Mouse (Mus musculus): ENCODE measurements around the gene Pemt. TPM values are rescaled to one million over a fixed set of nuclear protein-coding genes. Genes with fewer than 3 reads are reported as not detected.

Pemt gene
- total RNA-seq, 2 experiments from 2014 or later: 3.8 to 6.6 TPM

DNA sequence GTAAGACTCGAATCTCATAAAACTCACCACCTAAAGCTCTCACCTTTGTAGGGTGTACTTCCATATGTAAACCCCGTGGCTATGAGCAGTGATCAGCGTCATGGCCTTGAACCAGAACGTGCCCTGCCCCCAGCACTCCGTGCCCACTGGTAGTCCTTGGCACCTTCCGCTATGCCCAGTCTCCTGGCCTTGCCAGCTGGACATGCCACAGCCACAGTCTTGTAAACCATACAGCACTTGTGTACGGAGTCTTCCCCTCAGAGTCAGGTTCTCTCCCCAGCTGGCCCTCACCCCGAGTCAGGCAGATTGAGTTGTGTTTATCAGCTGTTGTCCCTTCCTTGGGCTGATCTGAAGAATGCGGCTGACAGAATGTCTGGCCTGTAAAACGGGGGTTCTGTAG, 12.2 kb upstream of the Pemt start:
- no peak for ATAC-seq (replicated peaks; ENCODE audit: low FRiP score, poor library complexity, severe bottlenecking)

DNA sequence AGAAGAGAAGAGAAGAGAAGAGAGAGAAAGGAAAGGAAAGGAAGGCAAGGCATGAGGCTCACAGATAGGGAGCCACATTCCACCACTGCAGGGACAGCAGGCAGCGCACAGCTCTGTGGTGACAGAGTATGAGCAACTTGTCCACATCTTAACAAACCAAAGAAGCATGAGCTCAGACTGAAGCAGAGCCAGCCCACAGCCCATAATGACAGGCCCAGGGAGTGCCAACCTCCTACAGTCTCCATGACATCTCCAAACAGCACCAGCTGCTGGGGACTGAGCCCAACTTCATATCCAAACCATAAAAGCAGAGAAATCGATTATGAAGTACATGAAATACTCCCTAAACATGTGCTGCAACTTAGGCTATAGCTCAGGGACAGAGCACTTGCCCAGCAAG, 11.7 kb upstream of the Pemt start:
- no peak for ATAC-seq (replicated peaks; ENCODE audit: low FRiP score, poor library complexity, severe bottlenecking)

DNA sequence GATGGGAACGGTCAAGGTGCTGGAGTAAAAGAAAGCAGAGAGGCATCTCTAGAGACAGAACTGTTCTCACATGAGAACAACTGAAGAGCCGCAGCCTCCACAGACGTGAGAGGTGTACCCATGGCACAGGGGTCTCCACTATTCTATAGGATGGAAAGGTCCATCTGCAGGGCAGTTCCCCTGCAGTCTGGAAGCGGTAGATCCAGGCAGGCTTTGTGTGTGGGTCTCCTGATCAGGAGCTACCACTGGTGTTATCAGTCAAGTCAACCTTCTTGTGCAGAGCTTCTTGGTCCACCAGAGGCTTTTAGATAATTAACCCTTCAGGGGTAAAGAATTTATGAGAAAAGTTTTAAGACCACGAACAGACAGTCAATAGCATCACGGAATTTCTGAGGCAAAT, 10.2 kb upstream of the Pemt start:
- ATAC-seq (replicated peaks; ENCODE audit: low FRiP score, poor library complexity, severe bottlenecking): no peak

DNA sequence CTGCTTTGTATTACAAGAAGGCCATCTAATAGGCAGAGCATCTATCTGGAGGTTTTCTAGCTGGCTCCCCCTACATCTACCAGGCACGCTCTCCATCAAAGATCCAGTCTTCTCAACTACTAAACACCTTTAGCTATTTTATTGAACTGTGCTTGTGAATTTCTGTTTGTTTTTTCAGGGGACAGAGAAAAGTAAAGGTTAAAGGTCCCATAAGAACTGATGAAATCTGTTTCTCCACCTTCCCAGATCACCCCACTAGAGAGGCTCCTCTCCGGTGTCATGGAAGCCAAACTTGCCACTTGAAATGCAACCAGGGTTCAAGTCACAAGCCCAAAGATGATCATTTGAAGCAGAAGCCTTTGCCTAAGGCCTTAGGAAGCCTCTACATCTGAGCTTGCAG, 2.6 kb upstream of the Pemt start:
- no peak for ATAC-seq (replicated peaks; ENCODE audit: low FRiP score, poor library complexity, severe bottlenecking)

DNA sequence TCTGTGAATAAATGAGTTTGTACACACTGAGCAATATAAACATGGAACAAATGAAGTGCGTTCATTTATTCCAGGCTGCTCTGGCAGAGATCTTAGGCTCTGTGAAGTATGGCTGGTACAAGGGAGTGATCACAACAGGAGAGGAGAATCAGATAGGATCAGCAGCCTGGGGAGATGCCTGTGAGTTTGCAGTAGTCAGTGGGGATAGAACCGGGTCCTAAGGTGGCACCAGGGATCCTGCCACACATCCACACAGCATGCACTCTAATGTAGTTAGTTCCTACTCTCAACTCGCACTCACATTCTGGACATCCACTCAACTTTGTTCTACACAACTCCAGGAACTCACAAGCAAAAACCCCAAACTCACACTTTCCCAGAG, 622 bp downstream of the Pemt start:
- ATAC-seq (replicated peaks; ENCODE audit: low FRiP score, poor library complexity, severe bottlenecking): no peak

DNA sequence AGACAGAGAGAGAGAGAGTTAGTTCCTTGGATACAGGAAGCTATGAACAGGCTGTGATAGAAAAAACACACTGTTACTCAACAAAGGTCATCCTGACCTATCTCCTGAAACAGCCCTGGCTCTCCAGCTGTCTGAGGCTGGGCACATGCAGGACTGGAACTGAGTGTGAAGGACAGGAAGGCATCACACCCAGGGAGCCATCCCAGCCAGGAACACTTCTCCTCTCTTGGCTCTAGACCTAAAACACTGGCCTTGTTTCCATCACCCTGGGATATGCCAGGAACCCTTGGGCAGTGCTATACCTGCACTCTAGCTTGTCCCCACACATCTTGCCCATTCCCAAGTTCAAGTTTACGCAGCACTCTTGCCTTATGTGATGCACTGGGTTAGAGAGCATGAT, 1.5 kb downstream of the Pemt start:
- no peak for ATAC-seq (replicated peaks; ENCODE audit: low FRiP score, poor library complexity, severe bottlenecking)

DNA sequence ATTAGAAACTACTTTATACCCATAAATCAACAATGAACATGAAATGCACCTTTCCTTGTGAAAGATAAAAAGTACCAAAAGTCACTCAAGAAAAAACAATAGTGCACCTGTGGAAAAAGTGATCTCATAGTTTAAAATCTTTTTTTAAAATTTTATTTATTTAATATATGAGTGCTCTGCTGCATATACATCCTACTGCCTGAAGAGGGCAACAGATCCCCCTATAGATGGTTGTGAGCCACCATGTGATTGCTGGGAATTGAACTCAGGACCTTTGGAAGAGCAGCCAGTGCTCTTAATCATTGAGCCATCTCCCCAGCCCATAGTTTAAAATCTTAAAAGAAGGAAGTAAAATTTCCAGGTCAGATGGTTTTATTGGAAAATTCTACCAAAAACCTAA, 4.0 kb downstream of the Pemt start:
- ATAC-seq (replicated peaks; ENCODE audit: low FRiP score, poor library complexity, severe bottlenecking): no peak

DNA sequence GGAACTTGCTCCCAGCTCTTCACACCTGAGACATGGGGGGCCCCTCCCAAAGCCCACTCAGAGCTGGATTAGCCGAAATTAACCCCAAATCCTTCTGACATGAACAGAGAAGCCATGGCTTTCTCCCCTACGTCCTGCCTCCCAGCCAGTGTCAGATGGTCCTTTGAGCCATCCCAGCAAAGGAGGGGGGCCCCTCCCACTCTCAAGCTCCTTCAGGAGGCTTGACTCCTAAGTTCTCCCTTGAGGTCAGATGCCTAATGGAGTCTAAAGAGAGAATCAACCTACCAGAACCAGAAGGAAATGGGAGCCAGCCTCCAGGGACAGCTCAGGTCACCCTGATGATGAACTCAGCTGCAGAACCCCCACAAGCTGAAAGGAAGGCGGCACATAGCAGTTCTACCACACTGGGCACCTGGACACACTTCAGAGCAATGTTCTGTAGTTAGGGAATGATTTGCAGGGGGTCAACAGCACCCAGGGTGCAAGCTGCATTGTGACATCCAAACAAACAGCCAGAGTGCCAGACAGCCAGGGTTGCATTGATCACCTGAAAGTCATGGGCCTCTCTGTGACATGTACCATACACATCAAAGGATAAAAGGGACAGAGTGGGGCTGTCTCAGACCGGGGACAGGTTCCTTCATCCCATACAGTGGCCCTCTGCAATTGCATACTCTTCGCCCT, 9.6 kb downstream of the Pemt start:
- ATAC-seq (replicated peaks; ENCODE audit: low FRiP score, poor library complexity, severe bottlenecking): no peak

DNA sequence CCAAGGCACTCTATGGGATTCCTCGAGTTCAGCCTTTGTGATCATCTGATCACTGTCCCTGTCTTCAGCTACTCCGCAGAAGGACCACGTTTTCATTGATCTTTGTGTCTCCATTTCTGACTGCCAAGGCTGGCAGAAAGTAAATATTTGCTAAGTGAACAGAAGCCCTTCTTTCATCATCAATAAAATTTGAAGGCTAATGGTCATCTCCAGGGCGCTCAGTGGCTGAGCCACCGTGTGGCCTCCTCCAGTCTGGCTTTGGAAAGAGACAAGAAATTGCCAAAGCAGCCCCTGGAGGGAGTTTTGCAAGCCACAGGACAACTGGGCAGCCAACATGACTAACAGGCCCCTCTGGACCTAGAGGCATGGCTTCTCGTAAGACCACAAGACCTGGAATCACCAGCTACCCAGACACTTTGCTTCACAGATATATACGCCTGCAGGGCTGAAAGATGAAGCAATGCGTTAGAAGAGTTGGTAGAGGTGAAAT, 11.3 kb downstream of the Pemt start:
- ATAC-seq (replicated peaks; ENCODE audit: low FRiP score, poor library complexity, severe bottlenecking): no peak

DNA sequence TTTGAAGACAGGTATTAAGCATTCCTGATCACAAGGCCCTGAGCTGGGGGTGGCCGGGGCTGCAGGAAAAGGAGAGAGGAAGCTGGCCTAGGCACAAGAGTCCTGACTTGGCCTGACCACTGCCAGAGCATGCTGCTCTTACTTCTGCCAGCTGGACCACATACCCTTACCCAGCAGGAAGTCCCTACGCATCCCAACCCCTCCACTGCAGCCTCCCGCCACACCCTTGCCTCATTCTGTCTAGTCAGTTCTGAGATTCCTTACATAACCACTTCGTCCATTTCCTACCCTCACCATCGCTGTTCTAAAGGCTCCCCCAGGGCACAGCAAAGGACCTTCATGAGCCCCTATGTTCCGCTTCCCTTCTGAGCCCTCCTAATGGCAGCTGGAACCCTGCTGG, 12.0 kb downstream of the Pemt start:
- no peak for ATAC-seq (replicated peaks; ENCODE audit: low FRiP score, poor library complexity, severe bottlenecking)

DNA sequence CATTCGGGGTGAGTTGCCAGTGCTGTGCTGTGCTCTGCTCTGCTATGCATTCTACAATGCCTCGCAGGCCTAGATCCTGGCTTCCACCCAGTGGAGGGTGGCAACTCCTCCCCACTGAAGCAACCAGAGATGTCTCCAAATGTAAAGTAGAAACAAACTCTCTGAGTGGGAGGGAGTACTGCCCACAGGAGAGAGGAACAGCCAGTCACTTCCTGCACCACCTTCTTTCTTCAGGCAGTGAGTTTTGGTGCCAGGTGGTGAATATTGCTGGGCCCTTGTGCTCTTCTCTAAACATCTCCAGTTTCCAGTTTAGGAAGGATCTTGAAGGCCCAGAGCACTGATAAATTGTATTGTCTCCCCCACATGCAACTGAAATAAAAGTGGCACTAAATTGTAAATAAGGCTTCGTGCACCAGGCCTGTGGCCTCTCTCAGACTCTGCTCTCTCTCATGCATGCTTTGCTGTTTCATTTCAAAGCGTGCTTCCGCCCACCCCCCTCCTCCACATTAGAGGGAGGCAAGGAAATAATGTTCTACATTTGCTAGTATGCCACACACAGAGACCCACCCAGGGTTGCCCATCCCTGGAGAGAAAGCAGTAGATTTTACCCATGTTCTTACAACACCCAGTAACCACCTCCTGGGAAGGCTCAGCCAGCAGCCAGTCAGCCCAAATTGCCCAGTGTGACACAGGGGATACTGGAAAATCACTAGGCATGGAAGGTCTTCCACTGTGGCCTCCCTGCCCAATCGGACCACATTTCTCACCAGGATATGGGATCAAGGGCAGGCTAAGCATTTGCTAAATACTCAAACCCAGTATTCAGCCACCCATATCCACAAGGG, 13.5 kb downstream of the Pemt start:
- no peak for ATAC-seq (replicated peaks; ENCODE audit: low FRiP score, poor library complexity, severe bottlenecking)

DNA sequence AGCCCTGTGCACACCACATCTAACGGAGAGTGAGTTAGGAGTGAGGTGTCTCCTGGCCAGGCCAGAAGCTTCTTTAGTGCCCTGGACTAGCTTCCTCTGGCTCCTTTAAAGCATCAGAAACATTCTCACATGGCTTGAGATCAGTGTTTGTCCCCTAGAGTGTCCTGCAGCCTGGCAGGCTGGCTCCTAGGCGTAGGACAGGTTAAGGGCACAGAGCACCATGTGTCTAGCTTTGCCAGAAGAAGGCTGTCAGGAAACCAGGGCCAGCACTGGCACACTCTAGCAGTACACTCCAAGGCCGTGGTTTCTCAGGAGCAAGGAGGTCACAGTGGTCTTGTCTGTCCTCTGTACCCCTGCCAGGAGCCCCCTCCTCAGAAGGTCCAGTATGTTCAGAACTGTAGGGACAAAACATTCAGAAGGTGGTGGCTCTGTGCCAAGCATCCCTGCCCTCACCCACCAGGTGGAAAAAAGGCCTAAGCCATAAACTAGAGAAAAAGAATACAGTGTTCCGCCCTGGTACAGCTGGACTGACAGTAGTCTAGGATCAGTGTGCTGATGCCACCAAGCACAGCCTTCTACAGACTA, 15.4 kb downstream of the Pemt start:
- ATAC-seq (replicated peaks; ENCODE audit: low FRiP score, poor library complexity, severe bottlenecking): no peak

DNA sequence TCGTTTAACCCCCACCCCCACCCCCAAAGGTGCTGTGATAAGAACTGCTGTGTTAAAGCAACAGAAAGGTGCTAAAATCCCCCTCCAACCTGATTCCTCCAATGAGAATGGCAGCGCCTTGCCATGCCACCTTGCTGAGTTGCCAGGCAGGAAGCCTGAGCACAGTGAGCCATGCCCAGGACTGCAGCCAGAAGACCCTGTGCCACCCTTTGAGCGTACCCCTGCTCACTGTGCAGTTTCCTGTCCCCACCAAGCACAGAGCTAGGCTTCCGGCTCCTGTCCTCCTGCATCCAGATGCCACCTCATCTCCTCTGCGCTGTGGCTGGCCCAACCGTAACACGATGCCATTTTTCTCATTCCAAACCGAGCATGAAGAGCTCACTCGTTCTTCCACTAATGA, 16.3 kb downstream of the Pemt start:
- no peak for ATAC-seq (replicated peaks; ENCODE audit: low FRiP score, poor library complexity, severe bottlenecking)

DNA sequence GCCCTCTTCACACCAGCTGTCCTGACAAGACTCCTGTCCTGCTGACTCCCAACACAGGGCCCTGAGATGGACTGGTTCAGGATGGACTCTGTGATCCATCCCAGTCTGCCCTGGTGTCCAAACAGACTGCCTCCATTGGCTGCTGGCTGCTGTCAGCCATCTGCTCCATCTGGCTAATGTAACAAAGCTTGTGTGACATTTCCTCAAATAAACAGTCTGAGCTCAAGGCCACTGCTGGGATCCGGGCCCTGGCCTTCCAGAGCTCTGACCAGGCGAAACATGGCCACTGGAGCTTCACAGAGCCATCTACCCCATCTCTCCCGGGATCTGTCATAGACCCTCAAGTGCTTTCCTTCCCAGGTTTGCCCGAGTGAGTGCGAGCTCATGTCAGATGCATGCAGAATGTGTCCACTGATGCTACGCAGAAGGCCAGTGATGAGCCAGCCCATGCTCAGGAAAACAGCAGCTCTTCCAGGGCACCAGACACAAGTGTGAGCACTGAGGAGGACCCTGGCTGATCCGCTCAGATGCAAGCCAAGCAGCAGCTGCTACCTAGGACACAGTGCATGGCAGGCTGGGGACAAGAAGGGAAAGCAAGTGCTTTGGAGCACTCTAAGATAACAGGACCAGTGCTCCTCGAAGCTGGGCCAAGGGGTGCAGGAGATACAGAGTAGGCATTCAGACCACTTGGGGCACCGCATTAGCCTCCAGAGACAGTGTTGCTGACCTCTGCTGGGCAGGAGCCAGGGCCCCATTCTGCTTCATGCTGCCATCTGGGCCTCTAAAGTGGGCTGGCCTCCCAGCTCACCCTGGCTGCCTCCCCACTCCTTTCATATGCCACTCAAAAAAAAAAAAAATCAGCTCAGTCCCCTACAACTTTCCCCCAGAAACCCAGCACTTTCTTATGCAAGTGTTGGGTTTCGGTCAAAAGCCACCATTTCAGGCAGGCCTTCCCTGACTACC, 18.1 kb downstream of the Pemt start:
- ATAC-seq (replicated peaks; ENCODE audit: low FRiP score, poor library complexity, severe bottlenecking): no peak

DNA sequence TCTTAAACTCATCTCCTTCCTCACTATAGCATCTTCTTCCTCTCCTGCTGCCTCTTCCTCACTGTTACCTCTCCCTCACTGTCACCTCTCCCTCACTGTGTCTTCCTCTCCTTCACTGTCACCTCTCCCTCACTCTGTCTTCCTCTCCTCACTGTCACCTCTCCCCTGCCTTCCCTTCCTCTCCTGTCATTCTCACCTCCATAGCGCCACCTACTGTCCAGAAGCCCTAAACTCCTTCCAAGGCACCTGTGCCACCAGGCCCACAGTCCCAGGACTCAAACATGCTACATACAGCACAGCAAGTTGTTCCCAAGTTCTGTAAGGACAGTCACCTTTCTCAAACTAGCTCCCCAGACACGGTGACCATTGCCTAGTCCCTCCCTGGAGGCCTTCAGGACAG, 19.0 kb downstream of the Pemt start:
- ATAC-seq (replicated peaks; ENCODE audit: low FRiP score, poor library complexity, severe bottlenecking): peak; percentile 56; the same call in 1 of the 2 replicates

DNA sequence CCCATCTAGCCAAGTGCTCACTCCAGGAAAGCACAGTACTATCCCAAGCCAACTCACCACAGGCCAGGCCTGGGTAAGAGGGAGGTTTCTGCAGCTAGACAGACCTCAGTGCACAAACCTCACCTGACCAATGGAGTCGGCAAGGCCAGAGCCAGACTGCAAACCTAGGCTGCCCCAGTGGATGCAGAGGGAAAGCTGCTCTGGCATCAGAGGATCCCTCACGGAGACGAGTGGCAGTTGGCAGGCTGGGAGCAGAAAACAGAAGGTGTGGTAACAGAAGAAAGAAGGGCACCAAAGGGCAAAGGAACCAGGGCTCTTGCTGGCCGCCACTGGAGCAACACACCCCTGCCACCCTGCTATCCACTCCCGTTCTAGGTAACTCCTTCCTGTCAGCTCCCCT, 20.1 kb downstream of the Pemt start:
- ATAC-seq (replicated peaks; ENCODE audit: low FRiP score, poor library complexity, severe bottlenecking): no peak

DNA sequence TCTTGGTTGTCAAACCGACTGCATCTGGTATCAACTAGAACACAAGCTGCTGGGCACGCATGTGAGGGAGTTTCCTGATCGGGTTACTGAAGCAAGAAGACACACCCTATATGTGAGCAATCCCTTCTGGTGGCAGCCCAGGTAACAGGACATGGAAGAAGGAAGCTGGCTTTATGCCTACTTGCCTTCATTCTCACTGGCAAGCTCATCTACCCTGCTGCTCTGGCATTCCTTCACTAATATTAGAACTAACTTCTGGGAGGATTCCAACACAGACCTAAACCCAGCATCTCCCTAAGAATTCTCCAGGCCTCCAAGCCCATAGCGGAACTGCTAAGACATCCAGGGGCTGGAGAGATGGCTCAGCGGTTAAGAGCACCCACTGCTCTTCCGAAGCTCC, 25.1 kb downstream of the Pemt start:
- no peak for ATAC-seq (replicated peaks; ENCODE audit: low FRiP score, poor library complexity, severe bottlenecking)

DNA sequence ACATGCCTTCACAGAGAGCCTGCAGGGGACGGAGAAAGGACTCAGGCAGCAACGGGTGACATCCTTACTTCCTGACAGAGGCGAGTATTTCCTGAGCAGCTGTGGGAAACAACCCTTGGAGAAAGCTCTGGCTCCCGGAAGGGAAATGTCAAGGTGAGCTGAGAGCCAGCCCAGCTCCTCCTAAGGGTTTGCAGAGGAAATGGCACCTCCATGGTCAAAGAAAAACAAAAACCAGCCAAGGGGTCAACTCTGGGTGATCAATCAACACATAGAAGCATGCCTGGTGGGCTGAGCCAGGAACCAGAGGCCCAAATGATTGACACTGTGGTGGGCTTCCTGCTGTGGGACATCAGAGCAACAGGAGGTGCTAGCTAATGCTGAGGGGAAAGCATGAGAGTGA, 29.6 kb downstream of the Pemt start:
- no peak for ATAC-seq (replicated peaks; ENCODE audit: low FRiP score, poor library complexity, severe bottlenecking)

DNA sequence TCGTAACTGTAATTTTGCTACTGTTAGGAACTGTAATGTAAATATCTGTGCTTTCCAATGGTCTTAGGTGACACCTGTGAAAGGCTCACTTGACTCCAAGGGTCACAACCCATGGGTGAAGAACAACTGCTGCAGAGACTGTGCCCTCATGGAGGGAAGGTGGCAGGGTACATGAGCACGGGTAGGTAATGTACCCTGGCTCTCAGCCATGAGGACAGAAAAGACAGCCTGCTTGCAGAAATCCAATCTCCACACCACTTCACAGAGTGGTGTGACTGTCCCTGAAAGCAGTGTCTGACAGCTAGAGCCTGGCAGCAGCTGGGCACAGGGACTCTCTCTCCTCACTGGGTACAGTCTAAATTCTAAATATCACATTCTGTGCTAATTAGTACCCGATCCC, 34.8 kb downstream of the Pemt start:
- ATAC-seq (replicated peaks; ENCODE audit: low FRiP score, poor library complexity, severe bottlenecking): no peak

DNA sequence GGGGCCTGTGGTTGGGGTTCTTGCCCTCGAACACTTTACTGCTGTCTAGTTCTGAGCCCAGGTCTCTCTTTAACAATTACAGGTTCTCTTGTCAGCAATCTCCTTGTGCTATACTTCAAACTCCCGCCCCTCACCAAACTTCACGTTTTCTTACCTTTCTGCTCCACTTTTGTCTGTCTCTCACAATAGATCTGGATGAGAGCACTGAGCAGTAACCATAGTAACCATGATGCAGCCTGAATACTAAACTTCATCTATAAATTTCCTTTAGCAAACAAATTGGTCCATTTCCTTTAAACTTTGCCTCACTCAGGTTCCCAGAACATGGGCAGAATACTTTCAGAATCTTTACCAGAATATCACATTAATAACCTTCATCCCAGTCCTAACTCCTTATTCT, 36.8 kb downstream of the Pemt start:
- ATAC-seq (replicated peaks; ENCODE audit: low FRiP score, poor library complexity, severe bottlenecking): no peak

Measured in erythroblast, adult 5-6 weeks (primary cell).